Comparison of ENCODE assay signal across 13 mouse cellular contexts in genomic region chr11:102568191-102568590, GRCm38 (mm10). TPM values are rescaled to one million over a fixed set of nuclear protein-coding genes. Genes with fewer than 3 reads are reported as not detected.
DNase-seq lines count a peak whose midpoint lies in the region; ATAC-seq and TF ChIP-seq lines count a peak whose summit lies in the region.
"Had no signal": no experiment of that assay in that cellular context is flagged by ENCODE, and none has a peak within 500 bp of the region (broad histone marks: within the 10 kb centered on the region; RNA-seq: fewer than 3 reads in every experiment).

No protein-coding gene starts in this region.

- H3K27me3 ChIP-seq in kidney, postnatal 0 days (ENCODE audit: insufficient read depth, low read length): no peaks in the 10 kb centered on the region

- TF ChIP-seq POLR2A in brain, embryonic 14.5 days (IDR thresholded peaks at IDR 0.05; ENCODE audit: borderline replicate concordance, extremely low read depth, insufficient read depth, insufficient read length, poor library complexity, severe bottlenecking): no peak

- no peak overlapping the region for H3K9ac ChIP-seq in kidney, postnatal 0 days (ENCODE audit: low read depth, low read length)

- TF ChIP-seq CTCF in kidney, postnatal 0 days (IDR thresholded peaks at IDR 0.05; ENCODE audit: low read depth): peak; percentile 53
- peak; percentile 38; the same call in 1 of the 2 replicates for TF ChIP-seq CTCF in brain, embryonic 14.5 days (IDR thresholded peaks at IDR 0.05; ENCODE audit: borderline replicate concordance, extremely low read depth, insufficient read depth, insufficient read length)

- no peak overlapping the region for H3K27ac ChIP-seq in kidney, postnatal 0 days
- H3K27ac ChIP-seq: heart, embryonic 10.5 days had no signal

- no peak overlapping the region for H3K4me2 ChIP-seq in kidney, postnatal 0 days (ENCODE audit: low read length)

- no peaks in the 10 kb centered on the region for H3K4me1 ChIP-seq in kidney, postnatal 0 days (replicated peaks; ENCODE audit: insufficient read depth, low read length)

- no peaks in the 10 kb centered on the region for H3K9me3 ChIP-seq in kidney, postnatal 0 days (replicated peaks; ENCODE audit: low read length)
- H3K9me3 ChIP-seq: heart, embryonic 10.5 days had no signal

- H3K36me3 ChIP-seq in kidney, postnatal 0 days (ENCODE audit: insufficient read depth, low read length): no peaks in the 10 kb centered on the region
- H3K36me3 ChIP-seq: heart, embryonic 10.5 days had no signal

- DNase-seq in kidney, postnatal 0 days (ENCODE audit: low spot score): no peak
- no peak for DNase-seq in kidney, postnatal 36 days
- peak; percentile 37 for DNase-seq in 416B (ENCODE audit: low read depth)
- peak; percentile 22 to 30 for DNase-seq in B cell, adult 2 months
- DNase-seq in brain, embryonic 14.5 days (ENCODE audit: low read depth): no peak
- DNase-seq in frontal cortex, postnatal 14 days (ENCODE audit: low spot score in 2 of 2): no peak
- no peak for DNase-seq in spleen, adult 18-20 months
- DNase-seq in gastrocnemius, postnatal 36 days: no peak
- DNase-seq: right cerebral cortex, adult 18-20 months had no signal

- ATAC-seq in kidney, postnatal 0 days (replicated peaks; ENCODE audit: low FRiP score, low read depth): no peak
- ATAC-seq: forebrain, embryonic 16.5 days; inflammation-experienced regulatory T-cells, adult 6 months had no signal

- intact Hi-C loops in gastrocnemius, postnatal 36 days (cut with DNase I): no loop called here

- no peak overlapping the region for H3K4me3 ChIP-seq in kidney, postnatal 0 days (replicated peaks; ENCODE audit: low read depth, low read length)
- H3K4me3 ChIP-seq: heart, embryonic 10.5 days had no signal

- WGBS in kidney, postnatal 0 days: 79% methylated on average over 12 of the region's 12 CpGs

RNA-seq across cellular contexts. Expression of gene Gm11627, which starts 11.1 kb away (rescaled TPM):
- polyA plus RNA-seq in kidney, postnatal 0 days (2015; fragmentation: Nextera tagmentation; extraction: Ambion mirVana): 8.6 and 8.9 TPM in 2 replicates
- polyA plus RNA-seq in brain, embryonic 14.5 days (2012; rRNA removed): 3.6 and 4.6 TPM in 2 replicates
- total RNA-seq in gastrocnemius, postnatal 36 days (2021): not detected
- total RNA-seq: megakaryocyte-erythroid progenitor cell, adult 5-6 weeks had no signal
- polyA plus RNA-seq: inflammation-experienced regulatory T-cells, adult 6 months had no signal

RNA-seq across cellular contexts. Expression of gene Gpatch8, which starts 12.0 kb away (rescaled TPM):
- polyA plus RNA-seq in kidney, postnatal 0 days (2015; fragmentation: Nextera tagmentation; extraction: Ambion mirVana): 25.1 and 29.6 TPM in 2 replicates
- 46.1 and 58.4 TPM in 2 replicates for polyA plus RNA-seq in brain, embryonic 14.5 days (2012; rRNA removed)
- 10 to 100 TPM; 20.2 to 24.4 TPM for total RNA-seq in gastrocnemius, postnatal 36 days (2021)

RNA-seq across cellular contexts. Expression of gene Fzd2, which starts 36.0 kb away (rescaled TPM):
- polyA plus RNA-seq in kidney, postnatal 0 days (2015; fragmentation: Nextera tagmentation; extraction: Ambion mirVana): 21.8 and 25.9 TPM in 2 replicates
- 35.6 and 59.4 TPM in 2 replicates for polyA plus RNA-seq in brain, embryonic 14.5 days (2012; rRNA removed)
- total RNA-seq in gastrocnemius, postnatal 36 days (2021): 1 to 10 TPM; 1.3 to 2.4 TPM
- total RNA-seq: megakaryocyte-erythroid progenitor cell, adult 5-6 weeks had no signal
- polyA plus RNA-seq: inflammation-experienced regulatory T-cells, adult 6 months had no signal

Comparison
In these comparisons a context has a peak if more than half of its experiments do, and no peak if none do; other contexts are left out.
1. DNase-seq: peak in 416B (single experiment) and B cell, adult 2 months (2 of 2); none in kidney, postnatal 0 days (single experiment), kidney, postnatal 36 days (0 of 2), brain, embryonic 14.5 days (single experiment), frontal cortex, postnatal 14 days (0 of 2), spleen, adult 18-20 months (0 of 2) and gastrocnemius, postnatal 36 days (0 of 2).